10 mouse cellular contexts compared by ENCODE assay signal in genomic region chr6:24408573-24409427, GRCm38 (mm10).
A peak's percentile ranks its signal among the peaks of the same experiment; 100 is the strongest.
DNase-seq lines count a peak whose midpoint lies in the region; ATAC-seq and TF ChIP-seq lines count a peak whose summit lies in the region.
"Had no signal": no experiment of that assay in that cellular context is flagged by ENCODE, and none has a peak within 500 bp of the region (broad histone marks: within the 10 kb centered on the region; RNA-seq: fewer than 3 reads in every experiment).

No protein-coding gene starts in this region.

- no peak overlapping the region for H3K9ac ChIP-seq in lung, postnatal 0 days (replicated peaks; ENCODE audit: low read depth)
- H3K9ac ChIP-seq: liver, embryonic 14.5 days; neural tube, embryonic 13.5 days had no signal

- H3K36me3 ChIP-seq in lung, postnatal 0 days (ENCODE audit: insufficient read depth, low read length): no peaks in the 10 kb centered on the region
- H3K36me3 ChIP-seq: neural tube, embryonic 13.5 days had no signal

- no peak overlapping the region for H3K4me2 ChIP-seq in lung, postnatal 0 days (replicated peaks; ENCODE audit: low read depth, low read length)
- H3K4me2 ChIP-seq: neural tube, embryonic 13.5 days had no signal

- no peak for TF ChIP-seq EP300 in lung, postnatal 0 days (IDR thresholded peaks at IDR 0.05)

- ATAC-seq in lung, postnatal 0 days: no peak

- no peak overlapping the region for H3K27ac ChIP-seq in lung, postnatal 0 days (ENCODE audit: low read length)
- H3K27ac ChIP-seq: liver, embryonic 14.5 days; neural tube, embryonic 13.5 days had no signal

- H3K4me1 ChIP-seq in lung, postnatal 0 days (ENCODE audit: insufficient read depth, low read depth, low read length): no peaks in the 10 kb centered on the region
- H3K4me1 ChIP-seq: neural tube, embryonic 13.5 days had no signal

- peak; percentile 5 for DNase-seq in lung, postnatal 0 days (ENCODE audit: low spot score)
- DNase-seq in lung, postnatal 36 days: no peak
- peak; percentile 24 to 51 for DNase-seq in frontal cortex, postnatal 10 days (ENCODE audit: low spot score in 2 of 2)
- peak; percentile 61 to 69 for DNase-seq in layer of hippocampus, postnatal 14 days (ENCODE audit: low spot score in 2 of 2)
- peak; percentile 63 for DNase-seq in right cerebral cortex, postnatal 25 days
- DNase-seq in adrenal gland, adult (ENCODE audit: inconsistent age in 2 of 2, low spot score in 1 of 2): no peak
- no peak for DNase-seq in kidney, adult 9 months
- no peak for DNase-seq in liver

- 69% methylated on average over 11 of the region's 11 CpGs for WGBS in lung, postnatal 0 days

- no peaks in the 10 kb centered on the region for H3K9me3 ChIP-seq in lung, postnatal 0 days (ENCODE audit: low read length)
- H3K9me3 ChIP-seq: neural tube, embryonic 13.5 days had no signal

- TF ChIP-seq CTCF in lung, postnatal 0 days (IDR thresholded peaks at IDR 0.05): no peak

- H3K4me3 ChIP-seq in lung, postnatal 0 days (ENCODE audit: low read depth, low read length): no peak overlapping the region
- H3K4me3 ChIP-seq: neural tube, embryonic 13.5 days had no signal

- H3K27me3 ChIP-seq in lung, postnatal 0 days (replicated peaks; ENCODE audit: insufficient read depth, low read length): no peaks in the 10 kb centered on the region
- H3K27me3 ChIP-seq: neural tube, embryonic 13.5 days had no signal

Comparison
In these comparisons a context has a peak if more than half of its experiments do, and no peak if none do; other contexts are left out.
1. DNase-seq: peak in lung, postnatal 0 days (single experiment), frontal cortex, postnatal 10 days (2 of 2), layer of hippocampus, postnatal 14 days (2 of 2) and right cerebral cortex, postnatal 25 days (single experiment); none in lung, postnatal 36 days (single experiment), adrenal gland, adult (0 of 2), kidney, adult 9 months (single experiment) and liver (single experiment).